Mouse (Mus musculus) cerebellum, adult 2 months (tissue): ENCODE data around the gene Cass4. TPM values are rescaled to one million over a fixed set of nuclear protein-coding genes. Genes with fewer than 3 reads are reported as not detected.

Source experiments
- DNase-seq, 2 experiments: peaks; one replicate each; pipeline ENCODE4 v3.0.0; 2021
- H3K27ac ChIP-seq: fragments of 200-500 bp; 2 replicates; pipeline ENCODE4 v1.5.1; 2012; ENCODE audit warnings: low read length, control low read depth, inconsistent platforms; ENCODE audit not compliant: insufficient read depth
- H3K27me3 ChIP-seq: fragments of 200-500 bp; 2 replicates; pipeline ENCODE4 v1.6.1; 2012; ENCODE audit warnings: inconsistent platforms, mild to moderate bottlenecking, low read length, moderate library complexity; ENCODE audit not compliant: control insufficient read depth, insufficient read depth
- H3K4me1 ChIP-seq: fragments of 200-500 bp; 2 replicates; pipeline ENCODE4 v1.6.1; 2011; ENCODE audit warnings: low read length; ENCODE audit not compliant: control insufficient read depth, insufficient read depth
- H3K4me3 ChIP-seq: fragments of 200-500 bp; replicated peaks from 2 replicates; pipeline ENCODE3; 2011; ENCODE audit warnings: mild to moderate bottlenecking, low read depth, low read length, control low read depth; ENCODE audit not compliant: insufficient read depth
- CTCF ChIP-seq: fragments of 200-500 bp; IDR thresholded peaks from 2 replicates; pipeline ENCODE4 v1.5.1; 2011; ENCODE audit warnings: low read depth, mild to moderate bottlenecking, control low read depth, low read length, moderate library complexity, borderline replicate concordance; ENCODE audit not compliant: insufficient read depth
- POLR2A ChIP-seq: fragments of 200-500 bp; IDR thresholded peaks from 2 replicates; pipeline ENCODE4 v1.6.1; 2011; ENCODE audit warnings: low read length, control low read depth, borderline replicate concordance; ENCODE audit not compliant: insufficient read depth
- WGBS: fragments of 180-500 bp; shearing (Covaris S2); methylation state at CpG from one replicate; pipeline ENCODE4 v1.1.7; 2018; 5-methylcytosine and 5-hydroxymethylcytosine counted together
- polyA plus RNA-seq: library from polyadenylated mRNA; depleted of rRNA; stranded (reverse); fragments of >200 nt; gene quantifications from 2 replicates; pipeline ENCODE4 v1.2.3, GENCODE M21; 2012; rRNA removed

Gene Cass4
- polyA plus RNA-seq, 1 experiment, result 0.11 TPM

DNA sequence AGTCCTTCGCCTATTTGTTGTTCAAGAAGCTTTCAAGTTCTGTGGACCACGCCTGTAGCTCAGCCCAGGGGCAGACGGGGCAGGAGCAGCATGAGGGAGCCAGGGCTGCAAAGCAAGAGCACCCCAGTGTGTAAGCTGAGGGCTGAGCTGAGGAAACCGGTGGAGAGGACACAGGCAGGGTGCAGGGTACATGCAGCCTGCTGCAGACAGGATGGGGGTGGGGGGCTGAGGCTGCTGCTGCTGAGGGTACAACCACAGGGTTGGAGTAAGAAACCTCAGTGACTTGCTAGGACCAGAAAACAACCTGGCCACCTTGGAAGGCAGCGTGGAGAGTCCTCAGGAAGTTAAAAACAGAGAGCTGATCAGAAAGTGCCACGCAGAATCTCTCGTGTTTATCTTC, 86.7 kb downstream of the Cass4 start:
- whole genome bisulfite sequencing, result 73% methylated on average over 7 of the region's 7 CpGs
- no peak overlapping the region for H3K27ac ChIP-seq
- no peak overlapping the region for H3K4me3 ChIP-seq
- no peaks in the 10 kb centered on the region for H3K4me1 ChIP-seq
- no peak for DNase-seq
- peaks cover 1% of the 10 kb centered on the region; the same call in 1 of the 2 replicates for H3K27me3 ChIP-seq
- no peak for TF ChIP-seq POLR2A
- TF ChIP-seq CTCF, result no peak

DNA sequence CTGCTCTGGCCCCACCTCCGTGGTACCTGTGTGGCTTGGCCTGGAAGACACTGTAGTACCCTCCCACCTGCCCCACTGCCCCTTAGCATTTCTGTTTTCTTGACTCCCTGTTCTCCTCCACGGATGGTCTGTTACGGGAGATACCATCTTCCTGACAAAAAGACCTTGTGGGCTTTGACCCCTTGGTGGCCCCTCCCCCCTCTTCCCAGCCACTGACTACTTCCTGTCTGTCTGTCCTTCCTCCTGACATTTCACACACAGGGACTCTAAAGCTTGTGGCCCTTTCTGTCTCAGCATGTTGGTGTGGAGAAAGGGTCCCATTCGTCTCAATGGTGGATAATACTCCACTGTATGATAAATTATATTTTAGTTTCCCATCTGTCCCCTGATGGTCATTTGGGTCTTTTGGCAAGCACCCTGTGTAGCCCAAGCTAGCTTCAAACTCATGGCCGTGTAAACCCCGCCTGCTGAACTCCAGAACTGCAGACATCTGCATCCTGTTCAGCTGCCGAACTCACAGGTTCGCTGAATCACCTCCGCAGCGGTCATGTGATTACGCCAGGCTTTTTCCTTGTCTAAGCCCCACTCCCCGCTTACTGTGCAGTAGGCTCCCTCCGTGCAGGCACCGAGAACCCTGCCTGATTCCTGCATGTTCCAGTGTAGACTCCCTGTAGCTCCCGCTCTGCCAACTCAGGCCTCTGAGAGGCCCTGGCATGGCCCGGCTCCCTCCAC, 88.2 kb downstream of the Cass4 start:
- Histone ChIP-seq H3K27me3 (peaks cover 1% of the 10 kb centered on the region; the same call in 1 of the 2 replicates), H3K27ac (no peak overlapping the region), H3K4me3 (no peak overlapping the region), H3K4me1 (no peaks in the 10 kb centered on the region)
- 88% methylated on average over 16 of the region's 16 CpGs for WGBS
- no peak for TF ChIP-seq POLR2A
- no peak for TF ChIP-seq CTCF
- no peak for DNase-seq

Other genes with a start within 250 kb of the Cass4 start
- 0.18 and 0.27 TPM in 2 replicates for gene Mc3r, start 145.3 kb upstream of the Cass4 start, polyA plus RNA-seq
- gene Fam210b, start 48.2 kb upstream of the Cass4 start, polyA plus RNA-seq, result 13.0 and 14.0 TPM in 2 replicates
- 2.1 and 2.2 TPM in 2 replicates for gene Aurka, start 23.3 kb upstream of the Cass4 start, polyA plus RNA-seq
- gene Cstf1, start 23.1 kb upstream of the Cass4 start, polyA plus RNA-seq, result 28.2 and 31.6 TPM in 2 replicates
- 81.7 and 84.4 TPM in 2 replicates for gene Rtf2, start 46.8 kb downstream of the Cass4 start, polyA plus RNA-seq
- gene Gcnt7, start 64.8 kb downstream of the Cass4 start, polyA plus RNA-seq, result not detected in 2 replicates
- gene Fam209, start 78.7 kb downstream of the Cass4 start, polyA plus RNA-seq, result not detected in 2 replicates
- gene Tfap2c, start 155.8 kb downstream of the Cass4 start, polyA plus RNA-seq, result 0.05 and 0.07 TPM in 2 replicates